Mouse (Mus musculus) 416B (cell line): ENCODE measurements at regions not wholly inside any gene's neighbourhood (a gene's known extent, or its start where the extent isn't known, plus 50 kb on each side); places are given as distances from the start of the nearest gene placed in this dataset.

Source experiments
- DNase-seq: peaks from one replicate; pipeline ENCODE4 v3.0.0; 2011; ENCODE audit warnings: low read depth

GRCm38 (mm10) chr1:128824916-128825683, 233.0 kb upstream of the Cxcr4 start:
- DNase-seq = peak; percentile 89

GRCm38 (mm10) chr1:128824235-128824634, 232.1 kb upstream of the Cxcr4 start:
- peak; percentile 86 for DNase-seq

- DNase-seq = no peak
Observed at GRCm38 (mm10) chr1:128821991-128822390, 229.9 kb upstream of the Cxcr4 start.

- DNase-seq = peak; percentile 39
Observed at GRCm38 (mm10) chr1:128820527-128820926, 228.4 kb upstream of the Cxcr4 start.

- no peak for DNase-seq
Observed at GRCm38 (mm10) chr1:128819611-128820010, 227.5 kb upstream of the Cxcr4 start.

GRCm38 (mm10) chr1:128813379-128813778, 221.3 kb upstream of the Cxcr4 start:
- DNase-seq = no peak

- peak; percentile 32 for DNase-seq
Observed at GRCm38 (mm10) chr1:128810860-128811259, 218.8 kb upstream of the Cxcr4 start.

GRCm38 (mm10) chr1:128810094-128810493, 218.0 kb upstream of the Cxcr4 start:
- DNase-seq = no peak

- DNase-seq = no peak
Observed at GRCm38 (mm10) chr1:128809601-128810000, 217.5 kb upstream of the Cxcr4 start.

GRCm38 (mm10) chr1:128808599-128808998, 216.5 kb upstream of the Cxcr4 start:
- DNase-seq = no peak

GRCm38 (mm10) chr1:128805687-128806653, 213.9 kb upstream of the Cxcr4 start:
- DNase-seq = no peak

- no peak for DNase-seq
Observed at GRCm38 (mm10) chr1:128803433-128804060, 211.5 kb upstream of the Cxcr4 start.

- no peak for DNase-seq
Observed at GRCm38 (mm10) chr1:128803058-128803432, 211.0 kb upstream of the Cxcr4 start.

GRCm38 (mm10) chr1:128798721-128799120, 206.6 kb upstream of the Cxcr4 start:
- DNase-seq = no peak

GRCm38 (mm10) chr1:128795654-128796053, 203.6 kb upstream of the Cxcr4 start:
- DNase-seq = no peak

- peak; percentile 57 for DNase-seq
Observed at GRCm38 (mm10) chr1:128790881-128791280, 198.8 kb upstream of the Cxcr4 start.

- no peak for DNase-seq
Observed at GRCm38 (mm10) chr1:128789567-128790335, 197.7 kb upstream of the Cxcr4 start.

GRCm38 (mm10) chr1:128788227-128788626, 196.1 kb upstream of the Cxcr4 start:
- no peak for DNase-seq

- peak; percentile 96 for DNase-seq
Observed at GRCm38 (mm10) chr1:128786941-128787569, 195.0 kb upstream of the Cxcr4 start.

- no peak for DNase-seq
Observed at GRCm38 (mm10) chr1:128782286-128782685, 190.2 kb upstream of the Cxcr4 start.

GRCm38 (mm10) chr1:128781871-128782270, 189.8 kb upstream of the Cxcr4 start:
- DNase-seq = no peak
